Mouse (Mus musculus): Measurements from ENCODE around the gene Iqschfp.
A peak's percentile ranks its signal among the peaks of the same experiment; 100 is the strongest.

Iqschfp gene

GRCm38 (mm10) chr3:68493586-68494295 lies 601.7 kb downstream of the Iqschfp start:
- DNase-seq (ENCODE audit: low spot score), result peak; percentile 43

- DNase-seq (ENCODE audit: low spot score), result no peak
Measured at GRCm38 (mm10) chr3:68494296-68495095, 602.5 kb downstream of the Iqschfp start.

- no peak for DNase-seq (ENCODE audit: low spot score)
Measured at GRCm38 (mm10) chr3:68495096-68495735, 603.2 kb downstream of the Iqschfp start.

GRCm38 (mm10) chr3:68495736-68496242 lies 603.8 kb downstream of the Iqschfp start:
- DNase-seq (ENCODE audit: low spot score), result no peak

- no peak for DNase-seq (ENCODE audit: low spot score)
Measured at GRCm38 (mm10) chr3:68496513-68496912, 604.5 kb downstream of the Iqschfp start.

- no peak for DNase-seq (ENCODE audit: low spot score)
Measured at GRCm38 (mm10) chr3:68499532-68500152, 607.6 kb downstream of the Iqschfp start.

- DNase-seq (ENCODE audit: low spot score), result no peak
Measured at GRCm38 (mm10) chr3:68504838-68505237, 612.8 kb downstream of the Iqschfp start.

- DNase-seq (ENCODE audit: low spot score), result no peak
Measured at GRCm38 (mm10) chr3:68506769-68507318, 614.8 kb downstream of the Iqschfp start.

- no peak for DNase-seq (ENCODE audit: low spot score)
Measured at GRCm38 (mm10) chr3:68508629-68509028, 616.6 kb downstream of the Iqschfp start.

- no peak for DNase-seq (ENCODE audit: low spot score)
Measured at GRCm38 (mm10) chr3:68510872-68511271, 618.8 kb downstream of the Iqschfp start.

GRCm38 (mm10) chr3:68511744-68512143 lies 619.7 kb downstream of the Iqschfp start:
- DNase-seq (ENCODE audit: low spot score), result no peak

GRCm38 (mm10) chr3:68512327-68512726 lies 620.3 kb downstream of the Iqschfp start:
- no peak for DNase-seq (ENCODE audit: low spot score)

- no peak for DNase-seq (ENCODE audit: low spot score)
Measured at GRCm38 (mm10) chr3:68513340-68514119, 621.5 kb downstream of the Iqschfp start.

GRCm38 (mm10) chr3:68514120-68514497 lies 622.1 kb downstream of the Iqschfp start:
- no peak for DNase-seq (ENCODE audit: low spot score)

- DNase-seq (ENCODE audit: low spot score), result no peak
Measured at GRCm38 (mm10) chr3:68514717-68515116, 622.7 kb downstream of the Iqschfp start.

- no peak for DNase-seq (ENCODE audit: low spot score)
Measured at GRCm38 (mm10) chr3:68516393-68517081, 624.5 kb downstream of the Iqschfp start.

- DNase-seq (ENCODE audit: low spot score), result no peak
Measured at GRCm38 (mm10) chr3:68517236-68517635, 625.2 kb downstream of the Iqschfp start.

- DNase-seq (ENCODE audit: low spot score), result no peak
Measured at GRCm38 (mm10) chr3:68518041-68518440, 626.0 kb downstream of the Iqschfp start.

GRCm38 (mm10) chr3:68518586-68518985 lies 626.6 kb downstream of the Iqschfp start:
- DNase-seq (ENCODE audit: low spot score), result no peak

GRCm38 (mm10) chr3:68525361-68525878 lies 633.4 kb downstream of the Iqschfp start:
- DNase-seq (ENCODE audit: low spot score), result no peak
